Mouse (Mus musculus) hindbrain, postnatal 0 days (tissue): ENCODE measurements around the gene Clic3. TPM values are rescaled to one million over a fixed set of nuclear protein-coding genes. Genes with fewer than 3 reads are reported as not detected.
A peak's percentile ranks its signal among the peaks of the same experiment; 100 is the strongest.

Source experiments
- ATAC-seq: fragments of 200-750 bp; cut with Nextera tagmentation; 2 replicates; pipeline ENCODE4 v1.8.0; 2017; ENCODE audit warnings: mild to moderate bottlenecking, moderate TSS enrichment, moderate library complexity
- DNase-seq: peaks from one replicate; pipeline ENCODE4 v3.0.0-alpha.2; 2015; ENCODE audit warnings: low spot score
- H3K27ac ChIP-seq: fragments of 300-500 bp; sonication (generic); 2 replicates; pipeline ENCODE4 v1.5.1; 2014; ENCODE audit warnings: mild to moderate bottlenecking
- H3K27me3 ChIP-seq: fragments of 300-500 bp; sonication (generic); 2 replicates; pipeline ENCODE4 v1.6.1; 2014; ENCODE audit warnings: low read length, mixed read lengths; ENCODE audit not compliant: insufficient read depth
- H3K36me3 ChIP-seq: fragments of 300-500 bp; sonication (generic); 2 replicates; pipeline ENCODE4 v1.6.1; 2014; ENCODE audit warnings: low read length, mixed read lengths; ENCODE audit not compliant: insufficient read depth
- H3K4me1 ChIP-seq: fragments of 300-500 bp; sonication (generic); 2 replicates; pipeline ENCODE4 v1.6.1; 2014; ENCODE audit warnings: antibody characterized with exemption, low read length, mixed read lengths; ENCODE audit not compliant: insufficient read depth
- H3K4me2 ChIP-seq: fragments of 300-500 bp; sonication (generic); 2 replicates; pipeline ENCODE4 v1.6.1; 2014; ENCODE audit warnings: low read depth, mild to moderate bottlenecking, low read length, moderate library complexity, mixed read lengths
- H3K4me3 ChIP-seq: fragments of 300-500 bp; sonication (generic); 2 replicates; pipeline ENCODE4 v1.5.1; 2014; ENCODE audit warnings: low read length
- H3K9ac ChIP-seq: fragments of 300-500 bp; sonication (generic); replicated peaks from 2 replicates; pipeline ENCODE4 v1.6.1; 2014; ENCODE audit warnings: mild to moderate bottlenecking, low read length, moderate library complexity, mixed read lengths
- H3K9me3 ChIP-seq: fragments of 300-500 bp; sonication (generic); 2 replicates; pipeline ENCODE4 v1.6.1; 2016; ENCODE audit warnings: low read length, mixed read lengths
- CTCF ChIP-seq: IDR thresholded peaks from 2 replicates; pipeline ENCODE4 v1.5.1; 2016; ENCODE audit warnings: antibody characterized with exemption, control low read depth, low read depth
- WGBS: fragments of 180-500 bp; shearing (Covaris S2); extraction: QIAGEN DNeasy Blood & Tissue Kit; methylation state at CpG from one replicate; pipeline ENCODE4 v1.1.7; 2014; 5-methylcytosine and 5-hydroxymethylcytosine counted together
- polyA plus RNA-seq: library from polyadenylated mRNA; unstranded; fragments of >200 nt; fragmentation: Nextera tagmentation; extraction: Ambion mirVana; gene quantifications from 2 replicates; pipeline ENCODE4 v1.2.1, GENCODE M21; 2015
- total RNA-seq: library from RNA; depleted of rRNA; stranded (reverse); fragments of >200 nt; gene quantifications from 2 replicates; pipeline ENCODE4 v1.2.3, GENCODE M21; 2014

Clic3 gene
- total and polyA plus RNA-seq, 2 experiments from 2014 or later: 3.9 to 4.1 TPM

- Histone ChIP-seq H3K9me3 (no peaks in the 10 kb centered on the region), H3K27me3 (no peaks in the 10 kb centered on the region), H3K36me3 (no peaks in the 10 kb centered on the region), H3K27ac (no peak overlapping the region), H3K4me1 (peaks cover 12% of the 10 kb centered on the region), H3K4me3 (no peak overlapping the region), H3K4me2 (no peak overlapping the region), H3K9ac (no peak overlapping the region)
- DNase-seq: no peak
- WGBS: 41% methylated on average over 27 of the region's 27 CpGs
- TF ChIP-seq CTCF: no peak
- ATAC-seq: no peak
Measured at GRCm38 (mm10) chr2:25425481-25425880, 31.2 kb upstream of the Clic3 start.

GRCm38 (mm10) chr2:25426721-25427191 lies 29.9 kb upstream of the Clic3 start:
- no peak overlapping the region for H3K4me3 ChIP-seq
- H3K4me2 ChIP-seq: no peak overlapping the region
- DNase-seq: peak; percentile 90
- H3K27ac ChIP-seq: no peak overlapping the region
- ATAC-seq: peak; percentile 38; the same call in 1 of the 2 replicates
- WGBS: 33% methylated on average over 5 of the region's 5 CpGs
- H3K9me3 ChIP-seq: no peaks in the 10 kb centered on the region
- H3K27me3 ChIP-seq: no peaks in the 10 kb centered on the region
- H3K4me1 ChIP-seq: peaks cover 24% of the 10 kb centered on the region
- H3K9ac ChIP-seq: no peak overlapping the region
- no peaks in the 10 kb centered on the region for H3K36me3 ChIP-seq
- peak; percentile 96 for TF ChIP-seq CTCF

GRCm38 (mm10) chr2:25427256-25427655 lies 29.4 kb upstream of the Clic3 start:
- H3K27ac ChIP-seq: no peak overlapping the region
- WGBS: 87% methylated on average over 5 of the region's 5 CpGs
- DNase-seq (no peak), ATAC-seq (no peak)
- H3K4me3 ChIP-seq: no peak overlapping the region
- TF ChIP-seq CTCF: no peak
- H3K4me1 ChIP-seq: peaks cover 28% of the 10 kb centered on the region
- H3K9ac ChIP-seq: no peak overlapping the region
- H3K36me3 ChIP-seq: no peaks in the 10 kb centered on the region
- H3K9me3 ChIP-seq: no peaks in the 10 kb centered on the region
- H3K27me3 ChIP-seq: no peaks in the 10 kb centered on the region
- H3K4me2 ChIP-seq: no peak overlapping the region

GRCm38 (mm10) chr2:25428442-25429236 lies 28.0 kb upstream of the Clic3 start, which contains the start of gene Abca2:
Abca2 (plus strand) TSS chr2:25428703.
- Histone ChIP-seq H3K4me2 (peak within 1 kb of the TSS; percentile 83), H3K9me3 (no peaks in the 10 kb centered on the region), H3K27ac (peak within 1 kb of the TSS; percentile 86), H3K4me1 (peaks cover 28% of the 10 kb centered on the region), H3K4me3 (peak within 1 kb of the TSS; percentile 81), H3K36me3 (peaks cover 4% of the 10 kb centered on the region; the same call in 1 of the 2 replicates), H3K9ac (peak within 1 kb of the TSS; percentile 87), H3K27me3 (no peaks in the 10 kb centered on the region)
- ATAC-seq: peak; percentile 90
- DNase-seq: peak; percentile 97
- peak; percentile 79 for TF ChIP-seq CTCF
- WGBS: under 1% methylated on average over 80 of the region's 89 CpGs

- H3K9me3 ChIP-seq: no peaks in the 10 kb centered on the region
- H3K36me3 ChIP-seq: peaks cover 8% of the 10 kb centered on the region; the same call in 1 of the 2 replicates
- no peak for TF ChIP-seq CTCF
- DNase-seq: peak; percentile 17
- peak overlapping the region; percentile 81 for H3K4me3 ChIP-seq
- H3K27ac ChIP-seq: peak overlapping the region; percentile 86; the same call in 1 of the 2 replicates
- peak overlapping the region; percentile 83 for H3K4me2 ChIP-seq
- no peak for ATAC-seq
- WGBS: 41% methylated on average over 5 of the region's 5 CpGs
- H3K9ac ChIP-seq: peak overlapping the region; percentile 87
- no peaks in the 10 kb centered on the region for H3K27me3 ChIP-seq
- H3K4me1 ChIP-seq: peaks cover 28% of the 10 kb centered on the region
Measured at GRCm38 (mm10) chr2:25429435-25430180, 27.0 kb upstream of the Clic3 start.

- Histone ChIP-seq H3K27ac (no peak overlapping the region; the same call in 1 of the 2 replicates), H3K4me3 (no peak overlapping the region; the same call in 1 of the 2 replicates), H3K27me3 (no peaks in the 10 kb centered on the region), H3K9me3 (no peaks in the 10 kb centered on the region), H3K36me3 (peaks cover 15% of the 10 kb centered on the region; the same call in 1 of the 2 replicates), H3K4me2 (peak overlapping the region; percentile 83), H3K9ac (peak overlapping the region; percentile 22; the same call in 1 of the 2 replicates), H3K4me1 (peaks cover 28% of the 10 kb centered on the region)
- no peak for TF ChIP-seq CTCF
- WGBS: 38% methylated on average over 17 of the region's 17 CpGs
- ATAC-seq (peak; percentile 8; the same call in 1 of the 2 replicates), DNase-seq (peak; percentile 40)
Measured at GRCm38 (mm10) chr2:25430395-25431233, 26.0 kb upstream of the Clic3 start.
